Mouse (Mus musculus) layer of hippocampus, adult 9-10 months (tissue): ENCODE measurements around the gene Plpp7.

Experiments used
- DNase-seq: peaks from one replicate; pipeline ENCODE4 v3.0.0; 2022; ENCODE audit warnings: low spot score

Gene Plpp7

GRCm38 (mm10) chr2:32068811-32069607 is 26.3 kb upstream of the Plpp7 start:
- no peak for DNase-seq

- no peak for DNase-seq
Observed at GRCm38 (mm10) chr2:32070747-32071146, 24.6 kb upstream of the Plpp7 start.

DNA sequence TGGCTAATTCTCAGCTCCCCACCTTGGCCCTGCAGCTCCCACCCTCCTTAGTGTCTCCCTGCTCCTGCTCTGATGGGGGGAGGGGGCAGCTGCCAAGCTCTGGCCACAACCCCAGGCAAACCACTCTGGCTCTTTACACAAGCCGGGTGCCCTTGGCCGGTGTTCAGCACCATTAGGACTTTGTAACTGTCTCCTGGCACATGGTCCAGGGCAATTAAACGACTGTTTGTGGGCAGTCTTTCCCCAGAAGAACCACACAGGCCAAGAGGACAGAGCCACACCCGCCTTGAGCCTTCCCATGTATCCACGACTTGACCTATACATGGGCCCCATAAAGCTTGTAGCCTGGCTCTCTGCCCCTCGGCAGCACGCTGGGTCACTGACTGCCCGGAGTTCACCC is 20.9 kb upstream of the Plpp7 start:
- no peak for DNase-seq

- no peak for DNase-seq
Observed at GRCm38 (mm10) chr2:32075368-32075767, 20.0 kb upstream of the Plpp7 start.

DNA sequence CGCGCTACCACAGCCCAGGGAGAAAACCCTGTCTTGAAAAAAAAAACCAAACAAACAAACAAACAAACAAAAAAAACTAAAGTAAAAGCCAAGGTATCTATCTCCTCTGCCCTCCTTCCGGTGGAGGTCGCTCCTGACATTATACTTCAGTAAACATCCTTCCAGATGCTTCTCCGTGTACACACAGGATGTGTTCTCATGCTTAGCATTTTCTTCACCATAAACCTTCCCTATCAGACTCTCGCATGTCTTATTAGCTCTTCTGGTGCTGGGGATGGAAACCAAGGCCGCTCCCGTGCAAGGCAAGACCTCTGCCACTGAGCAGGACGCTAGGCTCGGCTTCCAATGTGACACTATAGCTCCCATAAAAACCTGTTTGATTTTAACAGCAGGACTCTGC is 17.6 kb upstream of the Plpp7 start:
- DNase-seq, result no peak

GRCm38 (mm10) chr2:32078522-32078921 is 16.8 kb upstream of the Plpp7 start:
- DNase-seq, result no peak

GRCm38 (mm10) chr2:32079191-32079725 is 16.1 kb upstream of the Plpp7 start:
- DNase-seq, result no peak

DNA sequence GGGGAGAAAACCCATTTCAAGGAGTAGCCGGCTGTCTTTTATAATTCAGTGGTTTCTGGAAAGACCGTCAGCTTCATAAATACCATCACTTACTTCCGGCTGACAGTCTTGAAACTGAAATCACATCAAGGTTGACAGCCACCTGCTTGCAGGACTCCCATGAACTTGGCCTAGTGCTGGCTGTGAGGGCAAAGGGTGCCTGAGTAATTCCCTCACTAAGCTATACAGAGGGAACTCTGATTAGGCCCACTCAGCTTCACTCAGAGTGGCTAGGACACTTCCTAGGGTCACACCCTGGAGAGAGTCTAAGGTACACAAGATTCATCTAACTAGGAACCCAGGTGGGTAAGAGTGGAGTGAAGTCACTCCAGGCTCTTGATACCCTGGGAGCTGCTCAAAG is 14.6 kb upstream of the Plpp7 start:
- no peak for DNase-seq

DNA sequence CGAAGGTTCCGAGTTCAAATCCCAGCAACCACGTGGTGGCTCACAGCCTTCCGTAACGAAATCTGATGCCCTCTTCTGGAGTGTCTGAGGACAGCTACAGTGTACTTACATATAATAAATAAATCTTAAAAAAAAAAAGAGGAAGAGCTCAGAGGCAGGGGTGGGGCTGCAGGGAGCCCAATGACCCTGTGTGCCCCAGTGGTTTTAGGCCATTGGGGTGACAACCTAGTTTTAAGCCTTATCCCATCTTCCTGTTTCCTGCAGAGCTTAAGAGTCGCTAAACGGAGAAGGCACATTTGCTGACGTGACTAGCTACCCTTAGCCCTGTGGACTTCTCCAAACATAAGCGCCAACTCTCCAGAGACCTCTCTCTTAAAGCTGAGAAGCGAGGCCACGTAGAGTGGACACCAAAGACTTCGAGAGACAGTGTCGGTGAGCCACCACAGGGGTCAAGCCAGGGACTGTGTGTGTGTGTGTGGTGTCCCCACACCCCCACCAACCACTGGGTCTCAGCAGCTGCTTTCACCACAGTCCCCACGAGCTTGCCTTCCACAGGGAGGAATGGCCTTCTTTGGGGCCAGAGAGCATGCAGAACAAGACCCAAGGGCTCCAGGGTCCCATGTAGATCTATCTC is 13.9 kb upstream of the Plpp7 start:
- no peak for DNase-seq

- no peak for DNase-seq
Observed at GRCm38 (mm10) chr2:32082229-32082628, 13.1 kb upstream of the Plpp7 start.

- no peak for DNase-seq
Observed at GRCm38 (mm10) chr2:32083159-32084011, 11.9 kb upstream of the Plpp7 start.

GRCm38 (mm10) chr2:32084111-32084871 is 11.0 kb upstream of the Plpp7 start, which contains the start of gene Fam78a:
Gene Fam78a (minus strand): TSS chr2:32084857.
- no peak for DNase-seq

DNA sequence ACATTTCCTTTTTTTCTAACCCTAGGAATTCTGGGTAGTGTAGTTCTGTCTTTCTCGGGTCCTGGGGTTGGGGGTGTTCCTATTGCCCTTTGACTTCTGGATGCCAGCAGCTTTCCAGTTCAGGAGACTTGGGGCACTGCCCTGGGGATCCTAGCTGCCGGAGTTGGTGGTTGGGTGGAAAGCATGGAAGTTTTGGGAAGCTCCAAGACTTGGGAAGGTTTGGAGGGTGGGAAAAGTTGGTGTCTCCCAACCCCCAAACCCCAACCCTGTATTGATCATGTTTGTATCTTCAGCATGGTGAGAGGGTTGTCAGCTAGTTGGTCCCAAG is 10.5 kb upstream of the Plpp7 start:
- no peak for DNase-seq

GRCm38 (mm10) chr2:32085231-32085630 is 10.1 kb upstream of the Plpp7 start:
- DNase-seq, result no peak

DNA sequence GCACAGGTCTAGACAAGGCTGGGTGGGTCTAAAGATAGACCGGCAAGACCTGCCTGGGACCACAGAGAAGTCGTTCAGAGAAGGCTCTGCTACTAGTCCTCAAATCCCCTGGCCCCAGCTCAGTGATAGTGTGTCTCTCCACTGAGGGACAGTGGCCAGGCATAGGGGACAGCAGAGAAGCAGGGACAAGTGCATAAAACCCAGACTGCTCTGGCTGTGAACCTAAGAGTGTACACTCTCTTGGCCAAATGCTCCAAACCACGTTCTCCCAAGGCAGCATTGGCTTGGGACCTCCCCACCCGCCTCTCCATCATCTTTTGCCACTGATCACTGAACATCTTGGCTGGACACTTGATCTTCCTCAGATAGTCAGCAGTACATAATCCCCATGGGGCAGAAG is 7.7 kb upstream of the Plpp7 start:
- no peak for DNase-seq

- no peak for DNase-seq
Observed at GRCm38 (mm10) chr2:32088372-32088981, 6.9 kb upstream of the Plpp7 start.

- DNase-seq, result no peak
Observed at GRCm38 (mm10) chr2:32089606-32090005, 5.7 kb upstream of the Plpp7 start.

DNA sequence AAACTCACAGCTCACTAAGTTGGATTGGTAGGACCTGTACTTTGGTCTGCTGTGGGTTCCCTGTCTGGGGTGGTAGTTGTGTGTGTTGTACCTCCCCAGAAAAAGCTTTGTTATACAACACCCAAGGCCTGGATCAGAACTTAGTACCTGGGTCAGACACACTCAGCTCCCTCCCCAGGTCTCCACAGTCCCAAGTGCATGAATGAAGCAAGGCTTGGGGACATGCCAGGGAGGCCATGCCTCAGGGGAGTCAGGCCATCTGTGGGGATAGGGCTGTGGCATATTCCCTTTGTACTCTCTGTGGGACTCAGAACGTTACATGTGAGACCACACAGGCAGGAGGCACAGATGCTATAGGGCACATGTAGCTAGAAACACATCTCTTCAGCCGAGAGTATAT is 5.2 kb upstream of the Plpp7 start:
- DNase-seq, result no peak

DNA sequence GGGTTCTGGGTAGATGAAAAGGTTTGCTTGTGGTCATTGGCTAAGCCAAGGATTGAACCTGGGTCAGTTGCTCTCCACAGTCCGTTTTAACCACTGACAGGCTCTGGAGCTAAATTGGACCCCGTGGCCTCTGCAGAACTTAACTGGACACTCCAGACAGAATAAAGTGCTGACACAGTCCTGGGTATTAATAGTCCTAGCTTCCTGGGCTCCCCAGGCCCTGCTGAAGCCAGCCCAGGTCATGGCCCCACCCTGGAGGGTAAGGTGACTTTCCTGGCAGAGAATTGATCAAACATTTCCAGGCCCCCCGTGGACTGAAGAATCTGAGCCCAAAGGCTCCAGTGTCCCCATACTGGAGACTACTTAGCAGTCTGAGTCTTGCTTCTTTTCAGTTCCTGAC is 3.4 kb upstream of the Plpp7 start:
- DNase-seq, result no peak

GRCm38 (mm10) chr2:32094001-32094707 is 1.2 kb upstream of the Plpp7 start:
- no peak for DNase-seq

DNA sequence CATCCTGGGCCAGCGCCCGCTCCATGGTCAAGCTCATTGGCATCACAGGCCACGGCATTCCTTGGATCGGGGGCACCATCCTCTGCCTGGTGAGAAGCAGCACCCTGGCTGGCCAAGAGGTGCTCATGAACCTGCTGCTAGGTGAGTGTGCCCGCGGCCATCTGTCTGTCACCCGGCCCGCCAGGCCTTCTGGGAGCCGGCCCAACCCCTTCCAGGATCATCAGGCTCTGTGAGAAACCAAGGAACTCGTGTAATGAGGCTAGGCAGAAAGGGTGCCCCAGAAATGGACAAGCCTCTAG is 743 bp downstream of the Plpp7 start:
- no peak for DNase-seq
